9 mouse cellular contexts compared by ENCODE assay signal in genomic region chr7:6784340-6785073, GRCm38 (mm10). TPM values are rescaled to one million over a fixed set of nuclear protein-coding genes. Genes with fewer than 3 reads are reported as not detected.
DNase-seq lines count a peak whose midpoint lies in the region; ATAC-seq and TF ChIP-seq lines count a peak whose summit lies in the region.
"Had no signal": no experiment of that assay in that cellular context is flagged by ENCODE, and none has a peak within 500 bp of the region (broad histone marks: within the 10 kb centered on the region; RNA-seq: fewer than 3 reads in every experiment).

No protein-coding gene starts in this region.

- TF ChIP-seq POLR2A in heart, adult 2 months (IDR thresholded peaks at IDR 0.05; ENCODE audit: insufficient read depth, low read depth, low read length), result no peak

- peak; percentile 19; the same call in 1 of the 2 replicates for ATAC-seq in hindbrain, embryonic 16.5 days
- peak; percentile 20; the same call in 1 of the 2 replicates for ATAC-seq in midbrain, embryonic 12.5 days (ENCODE audit: low FRiP score, low read depth)

- no peaks in the 10 kb centered on the region for H3K9me3 ChIP-seq in hindbrain, embryonic 16.5 days (ENCODE audit: control insufficient read depth, low read length)
- no peaks in the 10 kb centered on the region for H3K9me3 ChIP-seq in midbrain, embryonic 12.5 days

- WGBS in heart, adult 2 months, result 33% methylated on average over 8 of the region's 8 CpGs
- WGBS in hindbrain, embryonic 16.5 days, result 40% methylated on average over 8 of the region's 8 CpGs
- WGBS in midbrain, embryonic 12.5 days, result 21% methylated on average over 8 of the region's 8 CpGs

- intact Hi-C loops in heart, adult 2 months (cut with DNase I), result no loop called here

- H3K27me3 ChIP-seq in heart, adult 2 months (ENCODE audit: control insufficient read depth, insufficient read depth, low read length), result no peaks in the 10 kb centered on the region
- no peaks in the 10 kb centered on the region for H3K27me3 ChIP-seq in hindbrain, embryonic 16.5 days (replicated peaks; ENCODE audit: control insufficient read depth, insufficient read depth, low read length)
- H3K27me3 ChIP-seq in midbrain, embryonic 12.5 days, result no peaks in the 10 kb centered on the region

- TF ChIP-seq EP300 in heart, adult 2 months (IDR thresholded peaks at IDR 0.05; ENCODE audit: insufficient read depth, low read depth, low read length), result no peak

- no peaks in the 10 kb centered on the region for H3K36me3 ChIP-seq in heart, adult 2 months (ENCODE audit: control insufficient read depth, insufficient read depth, low read length)
- no peaks in the 10 kb centered on the region for H3K36me3 ChIP-seq in hindbrain, embryonic 16.5 days (ENCODE audit: control insufficient read depth, insufficient read depth, low read length)
- no peaks in the 10 kb centered on the region for H3K36me3 ChIP-seq in midbrain, embryonic 12.5 days

- H3K4me2 ChIP-seq in hindbrain, embryonic 16.5 days (ENCODE audit: low read length), result no peak overlapping the region
- H3K4me2 ChIP-seq in midbrain, embryonic 12.5 days (replicated peaks), result no peak overlapping the region; the same call in 1 of the 2 replicates

- H3K27ac ChIP-seq in heart, adult 2 months, result no peak overlapping the region
- no peak overlapping the region for H3K27ac ChIP-seq in hindbrain, embryonic 16.5 days (ENCODE audit: low read depth, low read length)
- H3K27ac ChIP-seq in midbrain, embryonic 12.5 days (replicated peaks), result peak overlapping the region; percentile 58

- H3K9ac ChIP-seq in heart, adult 2 months (ENCODE audit: low read depth, low read length), result no peak overlapping the region
- no peak overlapping the region for H3K9ac ChIP-seq in hindbrain, embryonic 16.5 days (ENCODE audit: low read depth, low read length)
- H3K9ac ChIP-seq in midbrain, embryonic 12.5 days (replicated peaks), result no peak overlapping the region

- DNase-seq in heart, adult 11 months, result peak; percentile 43
- DNase-seq in heart, adult 2 months, result no peak
- DNase-seq in R1 (ENCODE audit: low read depth, low spot score), result peak; percentile 58
- DNase-seq in right cerebral cortex, postnatal 10 days (ENCODE audit: low spot score in 2 of 2), result no peak
- DNase-seq in adrenal gland, adult (ENCODE audit: inconsistent age in 2 of 2, low spot score in 1 of 2), result no peak
- DNase-seq in spleen, postnatal 10 days (ENCODE audit: low spot score in 2 of 2), result no peak
- DNase-seq: B cell, adult 2 months had no signal

- no peak for TF ChIP-seq CTCF in heart, adult 2 months (IDR thresholded peaks at IDR 0.05)

- no peaks in the 10 kb centered on the region for H3K79me2 ChIP-seq in heart, adult 2 months (replicated peaks; ENCODE audit: control insufficient read depth, insufficient read depth, low read length)

- no peaks in the 10 kb centered on the region; the same call in 1 of the 2 replicates for H3K4me1 ChIP-seq in heart, adult 2 months (ENCODE audit: control insufficient read depth, insufficient read depth, low read length)
- H3K4me1 ChIP-seq in hindbrain, embryonic 16.5 days (ENCODE audit: control insufficient read depth, insufficient read depth, low read depth, low read length), result peaks cover 7% of the 10 kb centered on the region; the same call in 1 of the 2 replicates
- H3K4me1 ChIP-seq in midbrain, embryonic 12.5 days, result peaks cover 16% of the 10 kb centered on the region

- no peak overlapping the region for H3K4me3 ChIP-seq in heart, adult 2 months
- no peak overlapping the region for H3K4me3 ChIP-seq in hindbrain, embryonic 16.5 days (ENCODE audit: low read length)
- no peak overlapping the region for H3K4me3 ChIP-seq in midbrain, embryonic 12.5 days

RNA-seq across cellular contexts. Expression of gene Usp29, which starts 54.1 kb away (rescaled TPM):
- under 1 TPM in 1 of 2 experiments, not detected in 1; 0.11 TPM for total RNA-seq in heart, adult 2 months (2021)
- 0.16 and 0.26 TPM in 2 replicates for polyA plus RNA-seq in heart, adult 2 months (2012; rRNA removed)
- polyA plus RNA-seq in hindbrain, embryonic 16.5 days (2015; fragmentation: Nextera tagmentation; extraction: Ambion mirVana), result 26.8 and 31.3 TPM in 2 replicates
- 17.5 and 18.9 TPM in 2 replicates for polyA plus RNA-seq in midbrain, embryonic 12.5 days (2016; fragmentation: Nextera tagmentation; extraction: Ambion mirVana)

RNA-seq across cellular contexts. Expression of gene Peg3, which starts 54.3 kb away (rescaled TPM):
- 1 to 10 TPM; 5.9 to 8.0 TPM for total RNA-seq in heart, adult 2 months (2021)
- 4.3 and 8.2 TPM in 2 replicates for polyA plus RNA-seq in heart, adult 2 months (2012; rRNA removed)
- polyA plus RNA-seq in hindbrain, embryonic 16.5 days (2015; fragmentation: Nextera tagmentation; extraction: Ambion mirVana), result 97.5 and 111 TPM in 2 replicates
- 104 and 105 TPM in 2 replicates for polyA plus RNA-seq in midbrain, embryonic 12.5 days (2016; fragmentation: Nextera tagmentation; extraction: Ambion mirVana)

Comparison
In these comparisons a context has a peak if more than half of its experiments do, and no peak if none do; other contexts are left out.
1. DNase-seq: peak in heart, adult 11 months (single experiment) and R1 (single experiment); none in heart, adult 2 months (0 of 2), right cerebral cortex, postnatal 10 days (0 of 2), adrenal gland, adult (0 of 2) and spleen, postnatal 10 days (0 of 2).
2. RNA of gene Usp29, which starts 54.1 kb away (polyA plus RNA-seq): 26.8 to 31.3 TPM in hindbrain, embryonic 16.5 days and 17.5 to 18.9 TPM in midbrain, embryonic 12.5 days; 0.16 to 0.26 TPM in heart, adult 2 months; every median in the first group is over 10 times any median in the second.
3. RNA of gene Peg3, which starts 54.3 kb away (polyA plus RNA-seq): 104 to 105 TPM in midbrain, embryonic 12.5 days and 97.5 to 111 TPM in hindbrain, embryonic 16.5 days; 4.3 to 8.2 TPM in heart, adult 2 months; every median in the first group is over 10 times any median in the second.